Mouse (Mus musculus) layer of hippocampus, adult 9-11 months (tissue): Measurements from ENCODE around the gene Syt3.

ENCODE experiments used
- DNase-seq: peaks from one replicate; pipeline ENCODE4 v3.0.0; 2022

Gene Syt3

DNA sequence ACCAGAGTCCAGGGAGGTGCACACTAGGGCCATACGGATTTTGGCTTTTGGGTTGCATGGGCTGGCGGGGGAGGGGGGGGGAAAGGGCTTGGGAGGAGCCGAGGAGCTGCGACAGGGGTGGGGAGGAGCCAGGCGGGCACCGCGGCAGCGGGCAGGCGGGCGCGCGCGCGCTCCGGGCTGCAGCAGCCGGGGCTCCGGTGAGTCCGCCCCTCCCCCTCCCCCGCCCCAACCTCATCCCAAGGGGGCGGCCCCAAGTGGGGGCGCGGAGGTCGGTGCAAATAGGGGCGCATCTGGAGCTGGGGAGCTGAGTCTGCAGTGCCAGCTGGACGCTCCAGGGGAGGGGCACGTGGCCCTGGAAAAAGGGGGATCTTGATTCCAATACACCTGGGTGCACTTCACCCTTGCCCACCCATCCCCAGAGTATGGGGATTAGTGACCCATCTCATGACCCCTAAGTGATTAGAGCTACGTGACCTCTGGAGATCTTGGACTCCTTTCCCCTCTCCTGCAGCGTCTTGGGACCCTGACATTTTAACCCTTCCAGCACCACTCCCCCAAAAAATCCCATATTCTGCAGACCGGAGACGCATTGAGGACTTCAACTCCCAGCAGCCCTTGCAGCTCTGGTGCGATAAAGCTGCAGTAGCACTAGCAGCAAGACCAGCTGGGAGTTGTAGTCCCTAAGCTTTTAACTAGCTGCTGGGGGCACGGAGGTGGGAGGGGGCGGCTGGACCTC, at the start of gene Syt3:
Gene Syt3, plus strand, starts transcription at position 123 of the 736 bp plus-strand sequence.
- DNase-seq, result peak; percentile 85

DNA sequence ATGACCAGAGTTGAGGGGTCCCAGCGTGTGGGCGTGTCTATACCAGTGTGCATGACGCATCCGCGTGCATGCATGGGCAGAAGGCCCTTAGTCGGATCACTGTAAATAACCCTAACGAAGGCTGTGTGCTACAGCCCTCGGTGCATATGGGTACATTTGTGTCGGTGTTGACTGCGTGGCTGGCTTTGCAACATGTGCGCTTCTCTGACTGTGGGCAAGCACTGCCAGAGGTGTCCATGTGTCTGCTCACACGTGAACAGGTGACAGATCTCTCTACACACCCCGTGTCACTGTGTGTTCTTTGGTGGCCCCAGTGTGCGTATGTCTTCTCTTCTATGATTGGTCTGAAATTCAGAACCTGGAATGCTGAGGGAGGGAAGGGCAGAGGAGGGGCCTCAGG, 49.8 kb upstream of the Syt3 start:
- DNase-seq, result peak; percentile 35

DNA sequence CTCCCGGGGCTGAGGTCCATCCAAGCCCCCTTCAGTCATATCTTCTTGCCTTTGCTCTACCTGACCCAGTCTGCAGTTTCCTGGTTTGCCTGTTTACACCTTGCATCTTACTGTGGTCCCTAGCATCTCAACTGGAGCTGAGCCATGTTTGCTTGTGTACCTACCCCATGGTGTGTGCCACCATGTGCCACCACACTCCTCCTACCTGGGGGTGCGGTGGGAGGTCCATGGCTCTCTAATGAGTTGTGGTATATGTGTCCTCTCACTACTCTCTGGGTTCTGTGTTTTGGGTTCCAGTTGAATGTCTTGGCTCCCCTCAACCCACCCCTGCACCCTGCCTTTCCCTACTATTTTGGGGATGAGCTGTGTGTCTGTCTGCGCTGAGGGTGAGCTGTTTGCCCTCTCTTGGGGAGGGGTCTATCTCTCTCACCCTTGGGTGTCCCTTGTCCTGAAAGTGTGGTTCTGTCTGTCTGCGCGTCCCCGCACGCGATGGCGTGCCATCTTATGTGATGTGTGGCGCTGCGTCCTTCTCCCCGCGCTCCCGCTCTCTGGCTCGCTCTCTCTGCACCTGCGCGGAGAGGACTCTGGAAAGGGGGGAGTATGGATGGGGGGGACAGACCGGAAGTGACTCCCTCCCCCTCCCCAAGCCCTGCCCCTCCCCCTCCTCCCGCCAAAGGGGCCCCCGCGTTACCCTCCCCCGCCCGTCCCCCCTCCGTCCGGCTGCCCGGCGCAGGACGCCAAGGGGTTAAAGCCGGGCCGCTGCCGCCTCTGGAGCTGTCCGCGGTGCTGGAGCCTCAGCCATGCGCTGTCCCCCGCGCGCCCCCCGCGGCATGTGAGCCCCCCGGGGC, 48.6 kb upstream of the Syt3 start:
- DNase-seq, result peak; percentile 43

- DNase-seq, result peak; percentile 85
Observed at GRCm38 (mm10) chr7:44336046-44337021, 47.6 kb upstream of the Syt3 start.

DNA sequence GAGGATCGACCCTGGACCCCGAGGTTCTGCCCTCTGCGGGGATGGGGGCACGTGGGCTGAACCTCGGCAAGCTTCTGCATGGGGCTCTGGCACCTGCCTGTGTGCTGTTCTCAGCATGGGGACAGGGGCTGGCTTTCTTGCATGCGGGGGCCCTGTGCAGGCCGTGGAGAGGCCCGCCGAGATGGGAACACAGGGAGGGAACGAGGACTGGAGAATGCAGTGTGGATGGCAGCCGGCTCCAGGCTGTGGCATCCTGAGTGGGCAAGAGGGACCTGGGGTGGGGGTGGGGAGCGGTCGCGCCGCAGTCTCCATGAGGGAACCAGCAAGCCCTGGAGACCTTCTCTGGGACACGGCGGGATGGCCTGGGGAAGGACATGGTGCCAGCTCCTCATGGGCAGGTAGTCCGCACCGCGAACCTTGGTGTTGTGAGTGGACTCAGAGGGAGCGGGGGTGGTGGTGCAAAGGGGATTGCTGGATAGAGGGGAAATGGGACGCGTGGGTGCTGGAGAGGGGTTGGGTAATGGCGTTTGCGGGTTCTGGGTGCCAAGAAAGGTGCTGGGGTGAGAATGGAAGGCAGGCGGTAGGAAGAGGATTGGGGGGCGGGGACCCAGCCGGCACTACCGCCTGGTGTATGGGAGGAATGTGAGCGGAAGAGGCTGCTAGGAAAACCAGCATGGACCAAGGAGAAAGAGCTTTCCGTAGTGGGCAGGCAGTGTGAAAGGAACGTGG, 46.6 kb upstream of the Syt3 start:
- peak; percentile 34 for DNase-seq

- no peak for DNase-seq
Observed at GRCm38 (mm10) chr7:44340226-44340625, 43.7 kb upstream of the Syt3 start.

DNA sequence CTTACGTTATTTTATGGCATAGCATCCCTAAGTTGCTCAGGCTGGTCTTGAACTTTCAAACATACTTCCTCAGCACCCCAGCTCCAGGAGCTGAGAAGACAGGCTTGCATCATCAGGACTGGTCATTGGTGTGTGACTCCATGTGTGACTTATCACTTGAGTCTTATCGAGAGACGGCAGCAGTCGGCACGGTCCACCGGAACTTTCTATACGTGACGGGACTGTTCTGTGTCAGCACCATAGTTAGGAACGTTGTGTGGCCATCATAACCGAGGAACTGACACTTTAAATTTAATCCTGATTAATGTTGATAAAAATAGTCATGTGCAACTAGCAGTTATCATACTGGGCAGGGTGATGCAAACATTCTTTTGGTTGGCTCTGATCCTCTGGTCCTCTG, 42.8 kb upstream of the Syt3 start:
- DNase-seq, result no peak

- no peak for DNase-seq
Observed at GRCm38 (mm10) chr7:44341714-44342113, 42.2 kb upstream of the Syt3 start.

DNA sequence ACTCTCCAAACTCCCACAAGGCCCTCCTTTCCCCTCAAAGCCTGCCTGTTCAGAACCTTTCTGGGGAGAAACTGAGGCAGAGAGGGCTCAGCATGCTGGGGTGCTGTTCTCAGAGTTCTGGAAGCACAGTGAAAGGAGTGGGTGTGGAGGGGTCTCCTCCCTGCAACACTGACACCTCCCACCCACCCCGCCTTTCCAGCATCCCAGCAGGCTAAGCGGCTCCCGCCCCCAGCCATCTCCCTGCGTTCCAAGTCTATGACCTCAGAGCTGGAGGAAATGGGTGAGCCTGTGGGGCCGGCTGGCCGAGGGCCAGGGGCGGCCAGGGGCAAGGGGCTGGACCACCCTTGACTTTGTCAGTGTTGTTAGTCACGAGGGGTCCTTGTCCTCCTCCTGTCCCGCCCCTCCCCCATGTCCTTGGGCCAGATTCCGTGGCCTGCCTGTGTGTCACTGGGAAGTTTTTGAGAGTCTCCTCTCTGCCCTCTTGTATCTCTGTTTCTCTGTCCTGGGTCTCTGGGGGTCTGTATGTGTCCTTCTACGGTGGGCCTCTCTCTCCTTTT, 40.4 kb upstream of the Syt3 start:
- DNase-seq, result no peak

- no peak for DNase-seq
Observed at GRCm38 (mm10) chr7:44344622-44345021, 39.3 kb upstream of the Syt3 start.

- DNase-seq, result no peak
Observed at GRCm38 (mm10) chr7:44349043-44349442, 34.9 kb upstream of the Syt3 start.

- DNase-seq, result peak; percentile 87
Observed at GRCm38 (mm10) chr7:44350957-44351711, 32.8 kb upstream of the Syt3 start.

GRCm38 (mm10) chr7:44351881-44352749, 31.8 kb upstream of the Syt3 start:
- no peak for DNase-seq

DNA sequence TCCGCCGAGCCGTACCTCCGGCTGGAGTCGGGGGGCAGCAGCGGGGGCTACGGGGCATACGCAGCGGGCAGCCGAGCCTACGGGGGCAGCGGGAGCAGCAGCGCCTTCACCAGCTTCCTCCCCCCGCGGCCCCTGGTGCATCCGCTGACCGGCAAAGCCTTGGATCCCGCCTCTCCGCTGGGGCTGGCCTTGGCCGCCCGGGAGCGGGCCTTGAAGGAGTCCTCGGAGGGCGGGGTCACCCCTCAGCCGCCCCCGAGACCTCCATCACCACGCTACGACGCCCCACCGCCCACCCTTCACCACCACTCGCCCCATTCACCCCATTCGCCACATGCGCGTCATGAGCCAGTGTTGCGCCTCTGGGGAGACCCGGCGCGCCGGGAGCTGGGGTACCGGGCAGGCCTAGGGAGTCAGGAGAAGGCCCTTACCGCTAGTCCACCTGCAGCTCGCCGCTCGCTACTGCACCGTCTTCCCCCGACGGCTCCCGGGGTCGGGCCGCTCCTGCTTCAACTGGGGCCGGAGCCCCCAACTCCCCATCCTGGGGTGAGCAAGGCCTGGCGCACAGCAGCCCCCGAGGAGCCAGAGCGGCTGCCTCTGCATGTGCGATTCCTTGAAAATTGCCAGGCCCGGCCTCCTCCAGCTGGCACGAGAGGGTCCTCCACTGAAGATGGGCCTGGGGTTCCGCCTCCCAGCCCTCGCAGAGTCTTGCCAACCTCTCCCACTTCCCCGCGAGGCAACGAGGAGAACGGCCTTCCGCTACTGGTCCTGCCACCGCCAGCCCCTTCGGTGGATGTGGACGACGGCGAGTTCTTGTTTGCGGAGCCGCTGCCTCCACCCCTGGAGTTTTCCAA, 30.9 kb upstream of the Syt3 start:
- no peak for DNase-seq

- DNase-seq, result no peak
Observed at GRCm38 (mm10) chr7:44353601-44354340, 30.1 kb upstream of the Syt3 start.

- peak; percentile 38 for DNase-seq
Observed at GRCm38 (mm10) chr7:44355411-44355810, 28.5 kb upstream of the Syt3 start.

GRCm38 (mm10) chr7:44356590-44357481, 27.1 kb upstream of the Syt3 start:
- no peak for DNase-seq
